Mouse (Mus musculus) liver, embryonic 13.5 days (tissue): ENCODE data around the gene Stambp. TPM values are rescaled to one million over a fixed set of nuclear protein-coding genes. Genes with fewer than 3 reads are reported as not detected.

Experiments used
- ATAC-seq: fragments of 200-750 bp; cut with Nextera tagmentation; 2 replicates; pipeline ENCODE4 v1.8.0; 2017; ENCODE audit warnings: low read depth, mild to moderate bottlenecking, moderate number of reproducible peaks, moderate library complexity
- DNase-seq: peaks from one replicate; pipeline ENCODE4 v3.0.0; 2022
- H3K27ac ChIP-seq: fragments of 300-500 bp; sonication (generic); 2 replicates; pipeline ENCODE4 v1.5.1; 2015; ENCODE audit warnings: moderate library complexity, mild to moderate bottlenecking, inconsistent platforms
- H3K27me3 ChIP-seq: fragments of 300-500 bp; sonication (generic); 2 replicates; pipeline ENCODE4 v1.6.1; 2015; ENCODE audit warnings: mild to moderate bottlenecking, inconsistent platforms
- H3K36me3 ChIP-seq: fragments of 300-500 bp; sonication (generic); 2 replicates; pipeline ENCODE4 v1.6.1; 2015; ENCODE audit warnings: mild to moderate bottlenecking, inconsistent platforms
- H3K4me1 ChIP-seq: fragments of 300-500 bp; sonication (generic); replicated peaks from 2 replicates; pipeline ENCODE4 v1.6.1; 2015; ENCODE audit warnings: inconsistent platforms
- H3K4me2 ChIP-seq: fragments of 300-500 bp; sonication (generic); 2 replicates; pipeline ENCODE4 v1.6.1; 2015; ENCODE audit warnings: inconsistent platforms, mild to moderate bottlenecking, moderate library complexity
- H3K4me3 ChIP-seq: fragments of 300-500 bp; sonication (generic); replicated peaks from 2 replicates; pipeline ENCODE4 v1.5.1; 2015; ENCODE audit warnings: mild to moderate bottlenecking, inconsistent platforms
- H3K9ac ChIP-seq: fragments of 300-500 bp; sonication (generic); 2 replicates; pipeline ENCODE4 v1.6.1; 2015; ENCODE audit warnings: mild to moderate bottlenecking, inconsistent platforms
- H3K9me3 ChIP-seq: fragments of 300-500 bp; sonication (generic); replicated peaks from 2 replicates; pipeline ENCODE4 v1.6.1; 2016; ENCODE audit warnings: inconsistent platforms
- WGBS: fragments of 180-500 bp; shearing (Covaris S2); methylation state at CpG from one replicate; pipeline ENCODE4 v1.1.7; 2015; ENCODE audit not compliant: insufficient replicate concordance; 5-methylcytosine and 5-hydroxymethylcytosine counted together
- polyA plus RNA-seq: library from polyadenylated mRNA; unstranded; fragments of >200 nt; fragmentation: Nextera tagmentation; extraction: Ambion mirVana; gene quantifications from 2 replicates; pipeline ENCODE4 v1.2.1, GENCODE M21; 2015

Stambp gene
- polyA plus RNA-seq, result 10.8 and 14.1 TPM in 2 replicates

DNA sequence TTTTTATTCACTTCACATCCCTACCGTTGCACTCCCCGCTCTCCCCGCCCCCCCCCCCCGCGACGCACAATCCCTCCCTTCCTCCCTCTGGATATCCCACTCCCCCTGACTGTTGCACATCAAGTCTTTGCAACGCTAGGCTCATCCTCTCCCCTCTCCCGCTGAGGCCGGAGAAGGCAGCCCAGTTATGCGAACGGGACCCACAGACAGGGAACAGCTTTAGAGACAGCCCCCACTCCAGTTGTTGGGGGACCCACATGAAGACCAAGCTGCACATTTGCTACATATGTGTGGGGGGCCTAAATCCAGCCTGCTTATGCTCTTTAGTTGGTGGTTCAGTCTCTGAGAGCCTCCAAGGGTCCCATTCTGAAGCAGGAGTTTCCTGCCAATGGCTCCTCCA lies at the start of gene Stambp:
Stambp (minus strand) TSS at position 59 of the 400 bp plus-strand sequence.
- Histone ChIP-seq H3K4me3 (peak within 1 kb of the TSS; percentile 74), H3K27me3 (peaks cover 22% of the 10 kb centered on the region), H3K9me3 (no peaks in the 10 kb centered on the region), H3K4me2 (peak within 1 kb of the TSS; percentile 84), H3K9ac (peak within 1 kb of the TSS; percentile 80), H3K4me1 (peaks cover 17% of the 10 kb centered on the region), H3K36me3 (peaks cover 9% of the 10 kb centered on the region), H3K27ac (peak within 1 kb of the TSS; percentile 45)
- WGBS, result 0% methylated on average over 6 of the region's 11 CpGs
- ATAC-seq (peak; percentile 59), DNase-seq (no peak)

DNA sequence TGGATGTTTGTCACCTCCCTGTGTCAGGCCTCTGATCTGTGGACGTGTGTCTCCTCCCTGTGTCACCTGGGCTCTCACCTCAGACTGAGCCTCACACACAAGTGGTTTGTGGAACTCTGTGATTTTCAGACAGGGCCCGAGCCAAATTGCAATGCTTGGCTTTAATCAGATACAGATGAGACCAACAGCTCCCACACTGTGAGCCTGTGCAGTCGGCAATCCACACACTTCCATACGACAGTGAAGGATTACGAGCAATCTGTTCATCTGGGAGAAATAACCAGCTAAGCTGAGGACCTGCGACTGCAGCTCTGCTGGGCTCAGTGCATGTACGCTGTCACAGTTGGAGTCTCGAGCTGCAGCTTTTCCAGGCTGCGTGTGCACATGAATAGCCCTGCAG lies 47.4 kb upstream of the Stambp start:
- WGBS, result 60% methylated on average over 9 of the region's 9 CpGs
- H3K27me3 ChIP-seq, result peaks cover 6% of the 10 kb centered on the region; the same call in 1 of the 2 replicates
- ATAC-seq (no peak), DNase-seq (no peak)
- no peak overlapping the region for H3K4me2 ChIP-seq
- no peak overlapping the region for H3K4me3 ChIP-seq
- H3K36me3 ChIP-seq, result no peaks in the 10 kb centered on the region
- H3K27ac ChIP-seq, result no peak overlapping the region
- H3K9ac ChIP-seq, result no peak overlapping the region
- H3K4me1 ChIP-seq, result no peaks in the 10 kb centered on the region
- no peaks in the 10 kb centered on the region for H3K9me3 ChIP-seq

DNA sequence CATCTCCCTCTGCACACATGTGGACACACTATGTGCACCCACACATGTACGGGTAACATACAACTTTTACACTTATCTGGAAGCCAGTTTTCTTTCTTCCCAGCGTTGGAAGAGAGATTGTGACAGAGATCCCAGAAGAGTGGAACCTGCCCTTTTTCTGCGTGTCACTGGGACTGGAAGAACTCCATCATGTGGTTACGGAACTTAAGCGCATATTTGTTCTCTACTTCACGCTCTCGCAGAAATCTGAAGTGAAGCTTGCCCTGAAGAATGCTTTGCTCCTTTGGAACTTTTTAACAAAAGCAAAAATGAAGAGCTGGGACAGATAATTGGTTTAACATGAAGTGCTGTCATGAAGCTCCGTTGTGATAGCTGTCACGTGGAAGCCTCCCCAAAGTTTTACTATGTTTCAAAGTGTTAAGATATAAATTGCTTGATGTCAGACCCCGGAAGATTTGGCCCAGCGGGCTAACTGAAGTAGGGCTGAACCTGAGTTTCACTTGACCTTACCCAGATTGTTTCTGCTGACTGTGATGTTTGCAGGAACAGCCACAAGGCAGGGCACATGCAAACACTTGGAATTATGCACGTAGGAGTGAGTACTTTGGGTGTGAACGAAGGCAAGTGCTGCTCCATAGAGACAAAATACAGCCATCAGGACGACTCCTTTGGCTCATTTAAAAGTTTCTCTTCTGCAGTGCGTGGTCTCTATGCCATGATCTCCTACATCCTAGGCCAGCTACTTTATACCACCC lies 45.2 kb upstream of the Stambp start:
- DNase-seq, result no peak
- no peak for ATAC-seq
- Histone ChIP-seq H3K4me1 (no peaks in the 10 kb centered on the region), H3K4me2 (no peak overlapping the region), H3K27me3 (peaks cover 3% of the 10 kb centered on the region; the same call in 1 of the 2 replicates), H3K27ac (no peak overlapping the region), H3K9me3 (no peaks in the 10 kb centered on the region), H3K9ac (no peak overlapping the region), H3K4me3 (no peak overlapping the region), H3K36me3 (no peaks in the 10 kb centered on the region)
- WGBS, result 69% methylated on average over 15 of the region's 15 CpGs

DNA sequence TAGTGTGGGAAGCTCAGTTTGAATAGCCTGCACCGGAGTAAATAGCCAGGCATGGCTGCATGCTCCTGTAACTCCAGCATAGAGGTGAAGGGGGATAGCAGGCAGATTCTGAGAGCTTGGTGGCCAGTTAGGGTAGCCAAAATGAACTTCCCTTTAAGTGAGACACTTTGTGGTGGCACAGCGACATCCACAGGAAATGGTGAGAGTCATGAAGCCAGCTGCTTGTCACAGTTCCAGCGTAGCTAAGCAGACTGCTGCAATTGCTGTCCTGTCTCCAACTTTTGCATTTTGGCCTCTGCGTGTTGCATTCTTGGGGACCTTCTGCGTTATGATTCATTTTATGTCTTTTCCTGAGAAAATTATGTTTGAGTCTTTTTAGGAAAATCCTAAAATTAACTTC lies 44.0 kb upstream of the Stambp start:
- WGBS, result 37% methylated on average over 5 of the region's 5 CpGs
- H3K27ac ChIP-seq, result no peak overlapping the region
- H3K4me1 ChIP-seq, result no peaks in the 10 kb centered on the region
- ATAC-seq, result no peak
- H3K9ac ChIP-seq, result no peak overlapping the region
- no peak for DNase-seq
- no peak overlapping the region for H3K4me3 ChIP-seq
- H3K27me3 ChIP-seq, result peaks cover 3% of the 10 kb centered on the region; the same call in 1 of the 2 replicates
- H3K4me2 ChIP-seq, result no peak overlapping the region
- H3K9me3 ChIP-seq, result no peaks in the 10 kb centered on the region
- H3K36me3 ChIP-seq, result no peaks in the 10 kb centered on the region

DNA sequence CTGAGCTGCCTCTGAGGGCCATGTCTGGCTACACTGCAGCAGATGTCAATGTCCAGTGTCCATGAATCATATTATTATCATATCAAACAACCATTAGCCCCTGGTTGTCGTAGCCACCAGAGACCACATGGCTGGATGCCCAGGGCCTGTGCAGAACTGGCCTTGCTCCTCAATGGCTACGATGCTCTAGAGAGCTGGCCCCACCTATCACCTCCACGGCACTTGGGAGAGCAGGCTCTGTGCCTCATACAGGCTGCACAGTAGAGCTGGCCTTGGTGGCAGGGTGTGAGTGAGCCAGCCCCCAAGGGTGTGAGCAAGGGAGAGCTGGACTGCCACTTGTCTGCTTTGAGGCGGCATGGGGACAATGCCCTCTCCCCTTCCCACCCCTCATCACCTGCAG lies 41.9 kb upstream of the Stambp start:
- 75% methylated on average over 4 of the region's 4 CpGs for WGBS
- Histone ChIP-seq H3K4me1 (no peaks in the 10 kb centered on the region), H3K4me2 (no peak overlapping the region), H3K9ac (no peak overlapping the region), H3K9me3 (no peaks in the 10 kb centered on the region), H3K4me3 (no peak overlapping the region), H3K36me3 (no peaks in the 10 kb centered on the region), H3K27ac (no peak overlapping the region), H3K27me3 (peaks cover 5% of the 10 kb centered on the region; the same call in 1 of the 2 replicates)
- no peak for DNase-seq
- no peak for ATAC-seq

DNA sequence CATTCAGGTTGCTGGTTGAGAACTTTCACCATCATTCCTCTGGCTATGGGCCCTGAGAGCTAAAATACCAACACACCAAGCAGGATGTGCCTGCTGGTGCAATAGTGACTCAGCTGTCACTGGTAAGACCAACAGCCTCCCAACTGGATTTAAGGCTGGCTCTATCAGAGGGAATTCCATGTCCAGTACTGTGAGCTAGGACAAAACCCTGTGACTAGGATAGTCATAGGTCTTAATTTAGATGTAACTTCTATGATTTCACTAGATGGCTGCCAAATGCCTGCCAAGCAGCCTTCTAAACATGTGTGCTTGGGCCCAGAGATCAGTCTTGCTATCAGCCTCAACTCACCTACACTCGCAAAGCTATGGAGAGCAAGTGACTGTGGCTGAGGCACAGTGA lies 40.4 kb upstream of the Stambp start:
- Histone ChIP-seq H3K9me3 (no peaks in the 10 kb centered on the region), H3K4me3 (no peak overlapping the region), H3K36me3 (no peaks in the 10 kb centered on the region), H3K4me2 (no peak overlapping the region), H3K27me3 (0 out of 2 replicates have a peak, but pooled peaks cover 3% of the 10 kb centered on the region), H3K9ac (no peak overlapping the region), H3K27ac (no peak overlapping the region), H3K4me1 (no peaks in the 10 kb centered on the region)
- ATAC-seq (no peak), DNase-seq (no peak)
- 79% methylated on average over 1 of the region's 1 CpGs for WGBS

DNA sequence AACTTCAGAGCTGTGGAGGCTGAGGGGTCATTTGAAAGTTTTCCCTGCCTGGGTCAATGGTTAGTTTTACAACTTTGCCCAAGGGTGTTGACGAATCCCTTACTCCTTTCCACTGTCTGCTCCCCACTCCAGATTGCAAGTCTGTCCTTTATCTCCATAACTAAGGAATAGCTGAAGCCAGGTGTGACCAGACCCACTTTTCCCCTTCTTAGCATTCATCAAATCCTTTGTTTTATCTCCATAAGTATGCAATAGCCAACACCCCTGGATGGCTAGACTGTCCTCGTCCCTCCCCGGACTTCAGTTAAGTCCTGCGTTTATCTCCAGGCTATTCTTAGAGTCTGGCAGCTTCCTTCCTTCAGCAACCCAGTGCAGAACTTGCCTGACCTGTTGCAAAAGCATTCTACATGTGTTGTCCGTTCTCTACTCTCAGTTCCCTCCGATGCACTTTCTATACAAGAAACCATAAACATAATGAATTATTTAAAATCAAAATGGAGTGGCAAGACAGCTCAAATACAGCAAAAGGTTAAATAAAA lies 27.2 kb upstream of the Stambp start:
- peaks cover 7% of the 10 kb centered on the region; the same call in 1 of the 2 replicates for H3K27me3 ChIP-seq
- DNase-seq (no peak), ATAC-seq (no peak)
- no peak overlapping the region for H3K27ac ChIP-seq
- 21% methylated on average over 6 of the region's 6 CpGs for whole genome bisulfite sequencing
- no peaks in the 10 kb centered on the region for H3K9me3 ChIP-seq
- H3K4me3 ChIP-seq, result no peak overlapping the region
- H3K4me2 ChIP-seq, result peak overlapping the region; percentile 56; the same call in 1 of the 2 replicates
- no peak overlapping the region for H3K9ac ChIP-seq
- no peaks in the 10 kb centered on the region for H3K36me3 ChIP-seq
- H3K4me1 ChIP-seq, result 0 out of 2 replicates have a peak, but pooled peaks cover 5% of the 10 kb centered on the region

DNA sequence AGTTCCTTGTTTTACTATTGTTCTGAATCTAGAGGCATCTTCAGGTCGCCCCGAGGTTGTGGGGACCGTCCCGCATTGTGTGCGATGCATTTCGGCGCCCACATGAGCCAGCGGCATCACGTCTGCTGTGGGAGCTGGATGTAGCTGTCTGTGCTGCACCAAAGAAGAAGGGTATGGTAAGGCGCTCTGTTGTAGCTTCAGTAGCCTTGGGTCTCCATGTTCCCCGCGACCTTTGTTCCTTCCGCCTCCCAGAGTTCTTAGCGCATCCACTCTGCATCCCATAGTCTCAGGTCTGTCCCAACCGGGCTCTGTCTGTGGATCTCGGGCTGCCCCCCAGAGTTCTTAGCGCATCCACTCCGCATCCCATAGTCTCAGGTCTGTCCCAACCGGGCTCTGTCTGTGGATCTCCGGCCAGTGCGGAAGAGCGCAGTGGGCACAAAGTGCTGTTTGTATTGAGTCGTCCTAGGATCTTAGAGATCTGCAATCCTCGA lies 26.6 kb upstream of the Stambp start:
- Histone ChIP-seq H3K4me3 (peak overlapping the region; percentile 36), H3K9ac (no peak overlapping the region), H3K9me3 (no peaks in the 10 kb centered on the region), H3K27ac (no peak overlapping the region), H3K27me3 (peaks cover 7% of the 10 kb centered on the region; the same call in 1 of the 2 replicates), H3K4me1 (0 out of 2 replicates have a peak, but pooled peaks cover 5% of the 10 kb centered on the region), H3K4me2 (peak overlapping the region; percentile 56), H3K36me3 (no peaks in the 10 kb centered on the region)
- ATAC-seq, result no peak
- WGBS, result 33% methylated on average over 24 of the region's 24 CpGs
- DNase-seq, result no peak

DNA sequence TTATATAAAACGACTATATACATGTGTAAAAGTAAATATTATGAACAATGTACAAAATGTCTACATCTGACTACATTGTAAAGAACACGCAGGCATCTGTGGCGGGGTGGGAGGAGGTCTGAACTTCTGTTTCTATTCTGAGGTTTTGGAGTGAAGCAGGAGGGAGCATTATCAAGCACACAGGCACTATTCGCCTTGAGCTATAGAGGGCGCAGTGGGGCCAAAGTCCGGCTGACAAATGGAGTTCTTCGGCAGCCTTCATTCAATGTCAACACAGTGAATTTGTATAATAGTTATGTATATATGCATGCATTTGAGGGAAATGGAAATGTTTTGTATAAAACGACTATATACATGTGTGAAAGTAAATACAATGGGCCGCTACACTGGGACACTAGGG lies 26.1 kb upstream of the Stambp start:
- DNase-seq (peak; percentile 25), ATAC-seq (no peak)
- peaks cover 7% of the 10 kb centered on the region; the same call in 1 of the 2 replicates for H3K27me3 ChIP-seq
- no peaks in the 10 kb centered on the region for H3K36me3 ChIP-seq
- H3K4me1 ChIP-seq, result 0 out of 2 replicates have a peak, but pooled peaks cover 5% of the 10 kb centered on the region
- H3K4me2 ChIP-seq, result peak overlapping the region; percentile 56
- no peak overlapping the region for H3K9ac ChIP-seq
- WGBS, result 4% methylated on average over 9 of the region's 9 CpGs
- no peaks in the 10 kb centered on the region for H3K9me3 ChIP-seq
- H3K4me3 ChIP-seq, result peak overlapping the region; percentile 36
- no peak overlapping the region for H3K27ac ChIP-seq

DNA sequence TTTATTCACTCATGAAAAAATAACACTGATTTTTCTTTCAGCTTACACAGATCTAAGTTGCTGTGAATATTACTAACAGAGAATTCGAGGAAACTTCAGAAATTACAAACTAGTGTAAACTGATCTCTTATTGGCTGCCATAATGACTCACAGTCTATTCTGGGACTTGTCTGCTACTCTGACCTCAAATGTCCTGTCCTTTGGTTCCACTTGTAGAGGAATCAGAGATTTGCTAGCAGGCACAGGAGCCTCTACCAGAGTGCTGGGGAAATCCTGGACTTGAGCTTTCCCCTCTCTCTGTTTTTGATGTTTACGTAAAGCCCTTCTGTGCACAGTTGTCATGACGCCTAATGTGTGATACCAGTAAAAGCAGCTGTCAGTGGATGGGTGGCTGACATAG lies 25.5 kb upstream of the Stambp start:
- ATAC-seq (no peak), DNase-seq (no peak)
- peaks cover 7% of the 10 kb centered on the region; the same call in 1 of the 2 replicates for H3K27me3 ChIP-seq
- H3K9ac ChIP-seq, result no peak overlapping the region
- WGBS, result 42% methylated on average over 3 of the region's 3 CpGs
- H3K9me3 ChIP-seq, result no peaks in the 10 kb centered on the region
- no peaks in the 10 kb centered on the region for H3K36me3 ChIP-seq
- H3K4me3 ChIP-seq, result no peak overlapping the region
- H3K4me2 ChIP-seq, result no peak overlapping the region
- H3K4me1 ChIP-seq, result 0 out of 2 replicates have a peak, but pooled peaks cover 5% of the 10 kb centered on the region
- H3K27ac ChIP-seq, result no peak overlapping the region

DNA sequence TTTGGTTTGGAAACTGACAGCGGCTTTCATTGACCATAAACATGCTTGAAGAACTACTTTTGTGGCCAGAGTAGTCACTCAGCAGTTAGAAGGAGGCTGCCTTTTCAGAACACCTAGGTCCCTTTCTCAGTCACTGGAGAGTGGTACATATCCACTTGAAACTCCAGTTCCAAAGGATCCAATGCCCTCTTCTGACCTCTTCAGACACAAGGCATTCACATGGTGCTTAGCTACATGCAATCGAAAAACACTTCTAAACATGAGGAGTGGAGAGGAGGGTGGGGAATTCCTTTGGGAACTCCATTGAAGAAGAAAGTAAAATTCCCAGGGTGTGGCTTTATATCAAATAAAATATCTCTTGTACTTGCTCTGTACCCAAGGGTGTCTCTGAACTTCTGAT lies 22.5 kb upstream of the Stambp start:
- Histone ChIP-seq H3K27ac (no peak overlapping the region), H3K36me3 (no peaks in the 10 kb centered on the region), H3K27me3 (peaks cover 7% of the 10 kb centered on the region; the same call in 1 of the 2 replicates), H3K9me3 (no peaks in the 10 kb centered on the region), H3K4me1 (0 out of 2 replicates have a peak, but pooled peaks cover 5% of the 10 kb centered on the region), H3K4me3 (no peak overlapping the region), H3K9ac (no peak overlapping the region), H3K4me2 (no peak overlapping the region)
- no peak for ATAC-seq
- WGBS, result 65% methylated on average over 2 of the region's 2 CpGs
- no peak for DNase-seq
